Mouse (Mus musculus) E14TG2a.4 (cell line): ENCODE results near the gene Rfx3.

Experiments
- CTCF ChIP-seq: conservative IDR thresholded peaks from 2 replicates; pipeline ENCODE4 v1.5.1; 2014; ENCODE audit warnings: low read length
- NANOG ChIP-seq: IDR thresholded peaks from 2 replicates; pipeline ENCODE4 v1.6.1; 2014; ENCODE audit warnings: borderline replicate concordance, low read length, mixed read lengths
- POU5F1 ChIP-seq: IDR thresholded peaks from 2 replicates; pipeline ENCODE4 v1.6.1; 2014; ENCODE audit warnings: low read length, borderline replicate concordance

DNA sequence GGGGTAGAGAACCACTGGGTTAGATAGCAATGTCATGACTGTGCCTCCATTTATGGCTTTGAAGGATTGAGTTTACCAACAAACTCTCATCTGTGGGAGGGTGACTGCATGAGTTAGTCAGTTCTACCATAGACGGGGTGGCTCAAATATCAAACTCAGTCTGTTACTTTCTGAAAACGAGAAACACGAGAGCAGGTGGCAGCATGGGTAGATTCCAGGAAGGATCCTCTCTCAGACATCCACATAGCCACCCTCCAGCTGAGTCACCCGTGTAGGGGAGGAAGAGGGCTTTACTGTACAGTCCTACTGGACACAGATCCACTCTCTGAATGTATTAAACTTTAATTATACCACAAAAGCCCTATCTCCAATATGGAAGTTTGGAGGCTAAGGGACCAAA, 38.3 kb upstream of the Rfx3 start:
- TF ChIP-seq CTCF (no peak), NANOG (no peak), POU5F1 (no peak)
